Mouse (Mus musculus): ENCODE results near the gene Akap13. TPM values are rescaled to one million over a fixed set of nuclear protein-coding genes. Genes with fewer than 3 reads are reported as not detected.

Gene Akap13
- total and polyA plus RNA-seq, 2 experiments, result 8.5 to 92.1 TPM

DNA sequence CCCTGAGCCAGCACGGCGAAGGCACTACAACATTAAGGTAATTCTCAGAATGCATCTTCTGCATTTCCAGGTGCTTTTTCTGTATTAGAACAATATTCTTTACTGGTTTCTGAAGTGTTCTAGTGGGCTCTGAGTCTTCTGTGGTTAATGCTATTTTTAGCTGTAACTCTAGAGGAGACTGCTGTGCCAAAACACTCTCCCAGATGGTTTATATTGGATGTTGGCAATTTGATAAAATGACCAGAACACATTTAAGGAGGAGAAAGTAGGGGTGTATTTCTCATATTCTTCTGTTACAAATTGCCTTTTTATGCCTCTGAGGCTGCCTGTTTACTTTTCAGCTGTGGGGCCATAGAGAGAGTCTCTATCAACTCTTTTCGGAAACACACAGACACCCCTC lies 94.5 kb downstream of the Akap13 start:
- Histone ChIP-seq H3K27ac (replicated peaks; ENCODE audit: insufficient read depth, low read depth, low read length) (no peak overlapping the region), H3K27me3 (ENCODE audit: control insufficient read depth, insufficient read depth, low read length) (no peaks in the 10 kb centered on the region), H3K4me3 (ENCODE audit: insufficient read depth, low read depth, low read length) (no peak overlapping the region), H3K36me3 (ENCODE audit: control insufficient read depth, insufficient read depth, low read length) (no peaks in the 10 kb centered on the region), H3K4me1 (ENCODE audit: control insufficient read depth, insufficient read depth, low read length) (peaks cover 10% of the 10 kb centered on the region), H3K79me2 (ENCODE audit: control insufficient read depth, insufficient read depth, low read length) (peaks cover 3% of the 10 kb centered on the region; the same call in 1 of the 2 replicates), H3K9ac (ENCODE audit: low read depth, low read length) (no peak overlapping the region)
- DNase-seq (ENCODE audit: extremely low read depth, low read depth, low spot score), result no peak
- 93% methylated on average over 3 of the region's 3 CpGs for WGBS
- no peak for TF ChIP-seq POLR2A (IDR thresholded peaks at IDR 0.05; ENCODE audit: extremely low read depth, insufficient read depth, low read length)
- no peak for TF ChIP-seq CTCF (IDR thresholded peaks at IDR 0.05; ENCODE audit: low read depth, low read length)

GRCm38 (mm10) chr7:75550791-75551336 lies 95.5 kb downstream of the Akap13 start:
- H3K4me3 ChIP-seq (ENCODE audit: insufficient read depth, low read depth, low read length), result no peak overlapping the region
- H3K9ac ChIP-seq (ENCODE audit: low read depth, low read length), result no peak overlapping the region
- no peaks in the 10 kb centered on the region for H3K27me3 ChIP-seq (ENCODE audit: control insufficient read depth, insufficient read depth, low read length)
- H3K79me2 ChIP-seq (ENCODE audit: control insufficient read depth, insufficient read depth, low read length), result peaks cover 3% of the 10 kb centered on the region; the same call in 1 of the 2 replicates
- no peak overlapping the region for H3K27ac ChIP-seq (replicated peaks; ENCODE audit: insufficient read depth, low read depth, low read length)
- peak; percentile 79 for DNase-seq (ENCODE audit: extremely low read depth, low read depth, low spot score)
- 70% methylated on average over 6 of the region's 6 CpGs for WGBS
- peaks cover 14% of the 10 kb centered on the region for H3K4me1 ChIP-seq (ENCODE audit: control insufficient read depth, insufficient read depth, low read length)
- no peak for TF ChIP-seq CTCF (IDR thresholded peaks at IDR 0.05; ENCODE audit: low read depth, low read length)
- TF ChIP-seq POLR2A (IDR thresholded peaks at IDR 0.05; ENCODE audit: extremely low read depth, insufficient read depth, low read length), result no peak
- H3K36me3 ChIP-seq (ENCODE audit: control insufficient read depth, insufficient read depth, low read length), result no peaks in the 10 kb centered on the region

DNA sequence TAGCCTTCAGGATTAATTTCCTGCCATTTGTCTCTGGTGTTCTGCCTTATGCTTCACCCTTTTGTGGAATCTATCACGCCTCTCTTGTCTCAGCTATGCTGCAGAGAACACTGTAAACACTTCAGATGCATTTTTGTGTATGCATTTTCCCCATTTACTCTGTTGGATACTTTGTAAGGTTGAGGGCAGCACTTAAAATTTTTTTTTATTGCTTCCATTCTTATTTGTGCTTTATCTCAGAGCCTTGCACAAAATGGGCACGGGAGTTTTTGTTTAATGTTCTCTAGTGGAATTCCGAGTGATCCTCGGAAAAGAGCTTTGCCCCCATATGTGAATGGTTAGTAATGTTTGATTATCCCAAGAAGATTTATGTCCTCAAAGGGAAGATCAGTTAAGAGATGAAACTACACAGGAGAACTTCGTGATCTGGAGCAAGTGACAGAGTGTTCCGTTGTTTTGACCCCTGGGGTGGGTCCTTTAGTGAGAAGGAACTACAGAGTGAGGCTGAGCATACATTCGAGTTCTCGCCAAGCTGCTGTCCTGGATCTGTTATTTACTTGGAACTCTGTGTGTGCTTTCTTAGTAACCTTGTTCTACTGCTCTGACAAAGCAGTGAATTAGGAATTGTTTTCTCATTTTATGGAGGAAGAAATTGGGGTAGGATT lies 97.8 kb downstream of the Akap13 start:
- DNase-seq (ENCODE audit: extremely low read depth, low read depth, low spot score), result no peak
- no peaks in the 10 kb centered on the region for H3K36me3 ChIP-seq (ENCODE audit: control insufficient read depth, insufficient read depth, low read length)
- no peak overlapping the region for H3K4me3 ChIP-seq (ENCODE audit: insufficient read depth, low read depth, low read length)
- TF ChIP-seq POLR2A (IDR thresholded peaks at IDR 0.05; ENCODE audit: extremely low read depth, insufficient read depth, low read length) (no peak), CTCF (IDR thresholded peaks at IDR 0.05; ENCODE audit: low read depth, low read length) (no peak)
- 85% methylated on average over 8 of the region's 8 CpGs for WGBS
- no peak overlapping the region for H3K27ac ChIP-seq (replicated peaks; ENCODE audit: insufficient read depth, low read depth, low read length)
- no peak overlapping the region for H3K9ac ChIP-seq (ENCODE audit: low read depth, low read length)
- H3K79me2 ChIP-seq (ENCODE audit: control insufficient read depth, insufficient read depth, low read length), result peaks cover 3% of the 10 kb centered on the region
- peaks cover 11% of the 10 kb centered on the region for H3K4me1 ChIP-seq (ENCODE audit: control insufficient read depth, insufficient read depth, low read length)
- no peaks in the 10 kb centered on the region for H3K27me3 ChIP-seq (ENCODE audit: control insufficient read depth, insufficient read depth, low read length)

GRCm38 (mm10) chr7:75553667-75554045 lies 98.3 kb downstream of the Akap13 start:
- Histone ChIP-seq H3K4me1 (ENCODE audit: control insufficient read depth, insufficient read depth, low read length) (peaks cover 10% of the 10 kb centered on the region), H3K79me2 (ENCODE audit: control insufficient read depth, insufficient read depth, low read length) (peaks cover 8% of the 10 kb centered on the region)

DNA sequence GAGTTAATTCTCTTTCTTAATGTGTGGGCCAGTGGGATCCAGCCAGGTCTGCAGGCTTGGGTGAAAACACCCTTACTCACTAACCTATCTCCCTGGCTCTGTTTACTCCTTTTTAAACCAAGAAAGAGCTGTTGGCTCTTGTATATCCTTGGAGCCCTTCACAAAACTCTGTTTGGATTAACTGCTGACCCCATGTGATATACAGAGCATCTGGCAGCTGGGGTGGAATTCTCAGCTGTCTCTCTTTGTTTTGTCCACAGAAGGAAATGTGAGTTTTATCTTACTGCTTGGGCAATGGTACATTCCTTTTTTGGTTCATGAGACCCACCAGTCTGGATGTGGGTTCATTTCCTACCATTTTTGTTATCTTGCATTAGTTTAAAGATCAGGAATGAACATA lies 98.7 kb downstream of the Akap13 start:
- H3K27me3 ChIP-seq (ENCODE audit: control insufficient read depth, insufficient read depth, low read length), result no peaks in the 10 kb centered on the region
- no peak for TF ChIP-seq CTCF (IDR thresholded peaks at IDR 0.05; ENCODE audit: low read depth, low read length)
- TF ChIP-seq POLR2A (IDR thresholded peaks at IDR 0.05; ENCODE audit: extremely low read depth, insufficient read depth, low read length), result no peak
- H3K27ac ChIP-seq (replicated peaks; ENCODE audit: insufficient read depth, low read depth, low read length), result no peak overlapping the region
- H3K4me1 ChIP-seq (ENCODE audit: control insufficient read depth, insufficient read depth, low read length), result peaks cover 11% of the 10 kb centered on the region
- H3K4me3 ChIP-seq (ENCODE audit: insufficient read depth, low read depth, low read length), result no peak overlapping the region
- H3K9ac ChIP-seq (ENCODE audit: low read depth, low read length), result no peak overlapping the region
- peak; percentile 34 for DNase-seq (ENCODE audit: extremely low read depth, low read depth, low spot score)
- H3K79me2 ChIP-seq (ENCODE audit: control insufficient read depth, insufficient read depth, low read length), result peaks cover 11% of the 10 kb centered on the region
- H3K36me3 ChIP-seq (ENCODE audit: control insufficient read depth, insufficient read depth, low read length), result no peaks in the 10 kb centered on the region

More at GRCm38 (mm10) chr7:75553667-75554045, 98.3 kb downstream of the Akap13 start:
- no peak for DNase-seq (ENCODE audit: extremely low read depth, low read depth, low spot score)
- Histone ChIP-seq H3K27ac (replicated peaks; ENCODE audit: insufficient read depth, low read depth, low read length) (no peak overlapping the region), H3K36me3 (ENCODE audit: control insufficient read depth, insufficient read depth, low read length) (no peaks in the 10 kb centered on the region), H3K4me3 (ENCODE audit: insufficient read depth, low read depth, low read length) (no peak overlapping the region), H3K27me3 (ENCODE audit: control insufficient read depth, insufficient read depth, low read length) (no peaks in the 10 kb centered on the region), H3K9ac (ENCODE audit: low read depth, low read length) (no peak overlapping the region)
- peak; percentile 55 for TF ChIP-seq CTCF (IDR thresholded peaks at IDR 0.05; ENCODE audit: low read depth, low read length)
- no peak for TF ChIP-seq POLR2A (IDR thresholded peaks at IDR 0.05; ENCODE audit: extremely low read depth, insufficient read depth, low read length)

GRCm38 (mm10) chr7:75555940-75556339 lies 100.6 kb downstream of the Akap13 start:
- Histone ChIP-seq H3K27ac (replicated peaks; ENCODE audit: insufficient read depth, low read depth, low read length) (no peak overlapping the region), H3K36me3 (ENCODE audit: control insufficient read depth, insufficient read depth, low read length) (no peaks in the 10 kb centered on the region), H3K9ac (ENCODE audit: low read depth, low read length) (no peak overlapping the region), H3K79me2 (ENCODE audit: control insufficient read depth, insufficient read depth, low read length) (peaks cover 13% of the 10 kb centered on the region), H3K4me1 (ENCODE audit: control insufficient read depth, insufficient read depth, low read length) (peaks cover 11% of the 10 kb centered on the region), H3K27me3 (ENCODE audit: control insufficient read depth, insufficient read depth, low read length) (no peaks in the 10 kb centered on the region), H3K4me3 (ENCODE audit: insufficient read depth, low read depth, low read length) (no peak overlapping the region)
- DNase-seq (ENCODE audit: extremely low read depth, low read depth, low spot score), result peak; percentile 44
- TF ChIP-seq POLR2A (IDR thresholded peaks at IDR 0.05; ENCODE audit: extremely low read depth, insufficient read depth, low read length) (no peak), CTCF (IDR thresholded peaks at IDR 0.05; ENCODE audit: low read depth, low read length) (no peak)
- WGBS, result 47% methylated on average over 6 of the region's 6 CpGs
